Mouse (Mus musculus): ENCODE measurements around the gene Fbxo48. TPM values are rescaled to one million over a fixed set of nuclear protein-coding genes. Genes with fewer than 3 reads are reported as not detected.

Fbxo48 gene
- polyA plus RNA-seq, 1 experiment from 2014 or later: 0.91 TPM

DNA sequence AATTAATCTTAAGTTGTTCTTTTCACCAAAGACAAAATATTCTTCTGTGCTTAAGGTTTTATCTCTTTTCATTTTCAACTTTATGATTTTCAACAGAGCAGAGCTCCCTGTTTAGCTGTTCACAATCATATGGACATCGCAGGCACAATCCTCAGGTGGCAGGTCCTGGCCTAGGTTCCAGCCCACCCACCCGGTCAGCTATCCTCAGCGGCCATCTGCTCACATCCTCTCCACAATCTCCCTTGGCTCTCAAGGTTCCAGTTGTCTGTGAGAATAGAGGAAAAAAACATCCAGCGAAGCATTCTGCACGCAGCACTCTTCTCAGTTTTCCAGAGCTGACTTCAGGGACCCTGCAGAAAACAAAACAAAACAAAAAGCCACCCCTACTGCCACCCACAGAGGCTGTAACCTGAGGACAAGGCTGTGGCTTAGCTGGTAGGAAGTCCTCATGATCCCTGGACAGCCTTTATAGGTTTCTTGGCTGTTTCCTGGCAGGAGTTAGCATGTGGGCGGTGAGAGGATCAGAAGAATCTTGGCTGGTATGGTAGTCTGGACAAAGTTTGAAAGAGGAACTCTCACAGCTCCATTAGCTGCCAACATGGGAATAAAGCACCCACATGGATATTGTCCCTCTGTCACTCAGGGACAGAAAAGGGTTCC lies 15.5 kb upstream of the Fbxo48 start:
- Histone ChIP-seq H3K4me1 (replicated peaks; ENCODE audit: control insufficient read depth, insufficient read depth, low read length) (no peaks in the 10 kb centered on the region), H3K4me3 (replicated peaks; ENCODE audit: low read length) (no peak overlapping the region), H3K27me3 (replicated peaks; ENCODE audit: control insufficient read depth, insufficient read depth, low read length) (no peaks in the 10 kb centered on the region), H3K36me3 (ENCODE audit: control insufficient read depth, insufficient read depth) (no peaks in the 10 kb centered on the region), H3K4me2 (ENCODE audit: low read length) (no peak overlapping the region), H3K9me3 (ENCODE audit: control insufficient read depth, low read length) (no peaks in the 10 kb centered on the region; the same call in 1 of the 2 replicates), H3K9ac (replicated peaks; ENCODE audit: low read depth, low read length) (no peak overlapping the region), H3K27ac (ENCODE audit: low read length) (no peak overlapping the region)
- ATAC-seq: no peak
- WGBS: 69% methylated on average over 6 of the region's 6 CpGs

DNA sequence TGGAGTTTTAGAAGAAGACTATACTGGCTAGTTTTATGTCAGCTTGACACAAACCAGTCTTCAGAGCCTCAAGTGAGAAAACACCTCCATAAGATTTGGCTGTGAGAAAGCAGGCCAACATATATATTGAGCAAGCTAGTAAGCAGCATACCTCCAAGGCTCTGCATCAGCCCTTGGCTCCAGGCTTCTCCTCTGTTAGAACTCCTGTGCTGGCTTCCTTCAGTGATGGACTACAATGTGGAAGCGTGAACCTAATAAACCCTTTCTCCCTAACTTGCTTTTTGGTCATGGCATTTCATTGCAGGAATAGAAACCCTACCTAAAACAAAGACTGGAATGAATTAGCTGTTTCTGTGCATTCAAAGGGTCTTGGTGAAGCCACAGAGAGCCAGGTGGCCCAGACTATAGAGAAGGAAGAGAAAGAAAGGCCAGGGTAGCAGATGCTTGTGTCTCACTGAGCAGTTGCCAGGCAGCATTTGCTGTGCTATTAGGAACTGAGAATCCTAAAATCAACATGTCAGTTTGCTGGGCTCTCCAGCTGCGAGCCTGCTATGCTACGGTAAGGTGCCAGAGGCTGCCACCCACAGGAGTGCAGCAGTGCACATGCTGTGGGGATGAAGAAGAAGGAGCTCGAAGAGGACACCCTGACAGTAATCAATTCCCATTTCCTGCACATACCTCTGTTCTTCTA lies 9.9 kb upstream of the Fbxo48 start:
- Histone ChIP-seq H3K4me1 (replicated peaks; ENCODE audit: control insufficient read depth, insufficient read depth, low read length) (peaks cover 10% of the 10 kb centered on the region), H3K4me3 (replicated peaks; ENCODE audit: low read length) (no peak overlapping the region), H3K27me3 (replicated peaks; ENCODE audit: control insufficient read depth, insufficient read depth, low read length) (no peaks in the 10 kb centered on the region), H3K27ac (ENCODE audit: low read length) (peak overlapping the region; percentile 10; the same call in 1 of the 2 replicates), H3K4me2 (ENCODE audit: low read length) (no peak overlapping the region), H3K9me3 (ENCODE audit: control insufficient read depth, low read length) (no peaks in the 10 kb centered on the region; the same call in 1 of the 2 replicates), H3K9ac (replicated peaks; ENCODE audit: low read depth, low read length) (no peak overlapping the region), H3K36me3 (ENCODE audit: control insufficient read depth, insufficient read depth) (no peaks in the 10 kb centered on the region)
- WGBS: 31% methylated on average over 4 of the region's 4 CpGs
- ATAC-seq: peak; percentile 87

GRCm38 (mm10) chr11:16941973-16942452 lies 9.2 kb upstream of the Fbxo48 start:
- no peaks in the 10 kb centered on the region for H3K36me3 ChIP-seq (ENCODE audit: control insufficient read depth, insufficient read depth)

GRCm38 (mm10) chr11:16943016-16943415 lies 8.2 kb upstream of the Fbxo48 start:
- Histone ChIP-seq H3K36me3 (ENCODE audit: control insufficient read depth, insufficient read depth) (no peaks in the 10 kb centered on the region), H3K9ac (replicated peaks; ENCODE audit: low read depth, low read length) (no peak overlapping the region), H3K4me3 (replicated peaks; ENCODE audit: low read length) (no peak overlapping the region), H3K27ac (ENCODE audit: low read length) (no peak overlapping the region), H3K27me3 (replicated peaks; ENCODE audit: control insufficient read depth, insufficient read depth, low read length) (no peaks in the 10 kb centered on the region), H3K4me2 (ENCODE audit: low read length) (no peak overlapping the region), H3K4me1 (replicated peaks; ENCODE audit: control insufficient read depth, insufficient read depth, low read length) (peaks cover 10% of the 10 kb centered on the region), H3K9me3 (ENCODE audit: control insufficient read depth, low read length) (no peaks in the 10 kb centered on the region)
- no peak for ATAC-seq
- WGBS: 87% methylated on average over 4 of the region's 4 CpGs

More at GRCm38 (mm10) chr11:16941973-16942452, 9.2 kb upstream of the Fbxo48 start:
- peak; percentile 74 for ATAC-seq
- no peaks in the 10 kb centered on the region for H3K27me3 ChIP-seq (replicated peaks; ENCODE audit: control insufficient read depth, insufficient read depth, low read length)
- no peak overlapping the region for H3K9ac ChIP-seq (replicated peaks; ENCODE audit: low read depth, low read length)
- no peak overlapping the region for H3K4me3 ChIP-seq (replicated peaks; ENCODE audit: low read length)
- no peak overlapping the region for H3K27ac ChIP-seq (ENCODE audit: low read length)
- peaks cover 10% of the 10 kb centered on the region for H3K4me1 ChIP-seq (replicated peaks; ENCODE audit: control insufficient read depth, insufficient read depth, low read length)
- 47% methylated on average over 4 of the region's 4 CpGs for WGBS
- no peak overlapping the region for H3K4me2 ChIP-seq (ENCODE audit: low read length)
- H3K9me3 ChIP-seq (ENCODE audit: control insufficient read depth, low read length): no peaks in the 10 kb centered on the region

- WGBS: 34% methylated on average over 1 of the region's 1 CpGs
- no peak for ATAC-seq
- H3K4me2 ChIP-seq (ENCODE audit: low read length): no peak overlapping the region
- H3K36me3 ChIP-seq (ENCODE audit: control insufficient read depth, insufficient read depth): no peaks in the 10 kb centered on the region
- H3K4me3 ChIP-seq (replicated peaks; ENCODE audit: low read length): no peak overlapping the region
- no peak overlapping the region for H3K27ac ChIP-seq (ENCODE audit: low read length)
- H3K9ac ChIP-seq (replicated peaks; ENCODE audit: low read depth, low read length): no peak overlapping the region
- H3K27me3 ChIP-seq (replicated peaks; ENCODE audit: control insufficient read depth, insufficient read depth, low read length): no peaks in the 10 kb centered on the region
- no peaks in the 10 kb centered on the region for H3K9me3 ChIP-seq (ENCODE audit: control insufficient read depth, low read length)
- H3K4me1 ChIP-seq (replicated peaks; ENCODE audit: control insufficient read depth, insufficient read depth, low read length): peaks cover 5% of the 10 kb centered on the region; the same call in 1 of the 2 replicates
These were observed 2.4 kb upstream of the Fbxo48 start for GRCm38 (mm10) chr11:16948756-16949155.

DNA sequence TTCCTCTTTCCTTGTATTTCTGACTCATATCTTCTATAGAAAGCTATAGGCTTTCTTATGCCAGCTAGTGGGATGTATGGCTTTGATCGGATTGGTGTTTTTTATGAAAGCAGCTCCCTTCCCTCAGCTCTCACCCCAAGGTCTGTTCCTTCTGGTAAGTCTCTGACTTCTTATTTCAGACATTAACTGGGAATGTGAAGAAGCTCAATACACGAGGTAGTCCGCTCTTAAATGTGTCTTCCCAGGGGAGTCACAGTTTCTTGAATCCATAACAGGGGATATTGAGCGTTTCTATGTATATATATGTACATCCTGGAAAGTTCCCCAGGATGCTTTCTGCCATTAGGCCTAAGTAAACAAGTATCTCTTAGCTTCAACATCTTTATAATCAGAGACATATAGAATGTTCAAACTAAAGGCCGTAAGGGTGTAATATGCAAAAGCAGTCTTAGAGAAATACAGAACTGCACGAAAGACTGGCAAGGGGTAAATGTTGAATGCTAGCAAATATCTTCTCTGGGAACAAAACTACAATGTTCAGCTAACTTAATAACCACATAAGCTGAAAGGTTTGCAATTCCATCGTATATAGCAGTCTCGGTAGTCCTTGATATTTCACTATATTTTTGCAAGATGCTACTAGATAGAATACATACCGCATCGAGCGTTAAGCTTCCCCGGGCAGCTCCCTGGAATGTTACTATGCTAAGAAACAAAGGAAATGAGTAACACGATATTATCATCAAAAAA lies 774 bp upstream of the Fbxo48 start:
- H3K9ac ChIP-seq (replicated peaks; ENCODE audit: low read depth, low read length): peak overlapping the region; percentile 44; the same call in 1 of the 2 replicates
- no peaks in the 10 kb centered on the region for H3K27me3 ChIP-seq (replicated peaks; ENCODE audit: control insufficient read depth, insufficient read depth, low read length)
- H3K4me2 ChIP-seq (ENCODE audit: low read length): peak overlapping the region; percentile 56
- ATAC-seq: no peak
- no peaks in the 10 kb centered on the region for H3K36me3 ChIP-seq (ENCODE audit: control insufficient read depth, insufficient read depth)
- no peak overlapping the region for H3K27ac ChIP-seq (ENCODE audit: low read length)
- peak overlapping the region; percentile 52 for H3K4me3 ChIP-seq (replicated peaks; ENCODE audit: low read length)
- peaks cover 5% of the 10 kb centered on the region; the same call in 1 of the 2 replicates for H3K4me1 ChIP-seq (replicated peaks; ENCODE audit: control insufficient read depth, insufficient read depth, low read length)
- no peaks in the 10 kb centered on the region for H3K9me3 ChIP-seq (ENCODE audit: control insufficient read depth, low read length)
- 47% methylated on average over 13 of the region's 13 CpGs for WGBS

DNA sequence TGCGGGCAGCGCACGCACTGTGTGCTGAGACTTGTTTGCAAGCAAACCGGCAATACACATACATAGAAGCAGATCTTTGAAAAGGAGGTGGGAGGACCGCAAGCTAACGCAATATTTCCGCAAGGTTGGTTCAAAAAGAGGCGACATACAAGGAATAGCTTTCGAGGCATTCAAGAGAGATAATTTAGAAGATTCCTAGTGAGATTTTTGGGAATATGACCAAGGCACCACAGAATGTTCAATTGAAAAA lies 511 bp downstream of the Fbxo48 start:
- Histone ChIP-seq H3K9ac (replicated peaks; ENCODE audit: low read depth, low read length) (peak overlapping the region; percentile 58), H3K27me3 (replicated peaks; ENCODE audit: control insufficient read depth, insufficient read depth, low read length) (no peaks in the 10 kb centered on the region), H3K9me3 (ENCODE audit: control insufficient read depth, low read length) (no peaks in the 10 kb centered on the region), H3K27ac (ENCODE audit: low read length) (no peak overlapping the region), H3K4me3 (replicated peaks; ENCODE audit: low read length) (peak overlapping the region; percentile 52), H3K36me3 (ENCODE audit: control insufficient read depth, insufficient read depth) (no peaks in the 10 kb centered on the region), H3K4me2 (ENCODE audit: low read length) (peak overlapping the region; percentile 75), H3K4me1 (replicated peaks; ENCODE audit: control insufficient read depth, insufficient read depth, low read length) (peaks cover 5% of the 10 kb centered on the region; the same call in 1 of the 2 replicates)
- ATAC-seq: no peak
- WGBS: 2% methylated on average over 9 of the region's 9 CpGs

DNA sequence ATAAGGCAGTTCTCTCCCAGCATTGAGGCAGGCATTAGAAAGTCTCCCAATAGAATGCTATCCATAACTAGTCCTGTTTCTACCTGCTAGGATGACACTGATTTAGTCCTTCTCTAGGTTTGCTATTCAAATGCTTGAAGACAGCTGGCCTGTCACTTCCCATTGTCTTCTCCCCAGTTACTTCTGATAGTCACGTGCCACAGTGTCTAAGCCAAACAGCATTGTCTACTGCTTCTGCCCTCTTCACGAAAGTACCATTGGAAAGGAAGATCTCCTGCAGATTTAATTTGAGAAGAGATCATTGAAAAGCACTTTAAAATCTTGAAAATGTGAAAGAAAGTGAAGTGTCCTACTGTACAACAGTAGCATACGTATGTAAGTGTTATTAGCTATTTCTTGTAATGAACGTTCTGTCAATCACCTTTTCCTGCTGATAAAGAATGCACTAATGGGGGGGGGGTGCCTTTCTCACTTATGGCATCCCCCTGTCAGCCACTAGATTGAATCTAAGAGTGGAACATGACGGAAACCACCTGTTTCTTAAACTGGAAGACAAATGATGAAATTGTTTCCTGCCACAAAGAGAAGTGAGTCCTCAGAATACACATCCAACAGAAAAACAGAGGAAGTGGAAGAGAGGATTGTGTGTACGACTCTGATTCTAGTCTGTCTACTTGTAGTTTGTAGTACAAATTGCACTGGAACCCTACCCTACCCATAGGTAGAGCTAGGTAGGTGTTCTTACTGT lies 5.1 kb downstream of the Fbxo48 start:
- Histone ChIP-seq H3K27me3 (replicated peaks; ENCODE audit: control insufficient read depth, insufficient read depth, low read length) (no peaks in the 10 kb centered on the region), H3K4me1 (replicated peaks; ENCODE audit: control insufficient read depth, insufficient read depth, low read length) (peaks cover 5% of the 10 kb centered on the region; the same call in 1 of the 2 replicates), H3K27ac (ENCODE audit: low read length) (no peak overlapping the region), H3K4me2 (ENCODE audit: low read length) (no peak overlapping the region), H3K9ac (replicated peaks; ENCODE audit: low read depth, low read length) (no peak overlapping the region), H3K36me3 (ENCODE audit: control insufficient read depth, insufficient read depth) (no peaks in the 10 kb centered on the region), H3K4me3 (replicated peaks; ENCODE audit: low read length) (no peak overlapping the region), H3K9me3 (ENCODE audit: control insufficient read depth, low read length) (no peaks in the 10 kb centered on the region)
- ATAC-seq: no peak
- 92% methylated on average over 6 of the region's 6 CpGs for WGBS

- 93% methylated on average over 6 of the region's 6 CpGs for WGBS
- H3K4me1 ChIP-seq (replicated peaks; ENCODE audit: control insufficient read depth, insufficient read depth, low read length): no peaks in the 10 kb centered on the region
These were observed 5.9 kb downstream of the Fbxo48 start for GRCm38 (mm10) chr11:16957030-16957429.

More at GRCm38 (mm10) chr11:16957030-16957429, 5.9 kb downstream of the Fbxo48 start:
- no peaks in the 10 kb centered on the region for H3K27me3 ChIP-seq (replicated peaks; ENCODE audit: control insufficient read depth, insufficient read depth, low read length)
- no peak overlapping the region for H3K27ac ChIP-seq (ENCODE audit: low read length)
- no peak overlapping the region for H3K4me2 ChIP-seq (ENCODE audit: low read length)
- ATAC-seq: no peak
- H3K36me3 ChIP-seq (ENCODE audit: control insufficient read depth, insufficient read depth): no peaks in the 10 kb centered on the region
- no peak overlapping the region for H3K4me3 ChIP-seq (replicated peaks; ENCODE audit: low read length)
- no peaks in the 10 kb centered on the region for H3K9me3 ChIP-seq (ENCODE audit: control insufficient read depth, low read length)
- H3K9ac ChIP-seq (replicated peaks; ENCODE audit: low read depth, low read length): no peak overlapping the region
